Mouse (Mus musculus) C2C12 (cell line): ENCODE data around the gene Nrxn3. TPM values are rescaled to one million over a fixed set of nuclear protein-coding genes. Genes with fewer than 3 reads are reported as not detected.

ENCODE experiments used
- H3K27me3 ChIP-seq: one replicate; pipeline ENCODE4 v1.6.1; 2011; ENCODE audit not compliant: control insufficient read depth, insufficient read depth, insufficient read length
- H3K36me3 ChIP-seq: one replicate; pipeline ENCODE4 v1.6.1; 2011; ENCODE audit not compliant: control insufficient read depth, insufficient read depth
- H3K4me3 ChIP-seq: one replicate; pipeline ENCODE4 v1.5.1; 2011; ENCODE audit warnings: mild to moderate bottlenecking, control low read depth; ENCODE audit not compliant: poor library complexity, insufficient read depth, severe bottlenecking
- H3K79me2 ChIP-seq: one replicate; pipeline ENCODE4 v1.6.1; 2011; ENCODE audit not compliant: control insufficient read depth, insufficient read depth
- H3K79me3 ChIP-seq: one replicate; pipeline ENCODE4 v1.6.1; 2011; ENCODE audit warnings: low read depth, control low read depth
- H3ac ChIP-seq: one replicate; pipeline ENCODE3; 2011; ENCODE audit warnings: low read depth; ENCODE audit not compliant: control insufficient read depth, insufficient read length
- CEBPB ChIP-seq: IDR thresholded peaks from one replicate; pipeline ENCODE4 v1.6.1; 2011; ENCODE audit warnings: low read depth, mild to moderate bottlenecking, control low read depth, moderate library complexity
- CTCF ChIP-seq: IDR thresholded peaks from one replicate; pipeline ENCODE4 v1.5.1; 2011; ENCODE audit not compliant: control insufficient read depth, insufficient read depth, insufficient read length
- FOSL1 ChIP-seq: IDR thresholded peaks from one replicate; pipeline ENCODE4 v1.8.0; 2011; ENCODE audit warnings: mild to moderate bottlenecking, low read length; ENCODE audit not compliant: poor library complexity, insufficient read depth, severe bottlenecking
- MAX ChIP-seq: IDR thresholded peaks from one replicate; pipeline ENCODE4 v1.6.1; 2011; ENCODE audit warnings: mild to moderate bottlenecking, control low read depth
- MYOD1 ChIP-seq: IDR thresholded peaks from one replicate; pipeline ENCODE4 v1.6.1; 2011; ENCODE audit warnings: low read depth; ENCODE audit not compliant: control insufficient read depth, insufficient read length
- MYOG ChIP-seq: IDR thresholded peaks from one replicate; pipeline ENCODE4 v1.6.1; 2011; ENCODE audit not compliant: control insufficient read depth, insufficient read length; ENCODE audit errors: extremely low read depth
- USF1 ChIP-seq: IDR thresholded peaks from one replicate; pipeline ENCODE4 v1.6.1; 2011; ENCODE audit warnings: low read depth, mild to moderate bottlenecking, control low read depth, moderate library complexity
- polyA plus RNA-seq: library from polyadenylated mRNA; unstranded; fragments of >200 nt; fragmentation: generic; extraction: Trizol; gene quantifications from one replicate; pipeline ENCODE4 v1.2.1, GENCODE M21; 2012; ENCODE audit warnings: missing spikeins

Nrxn3 gene
- polyA plus RNA-seq, 1 experiment = 0.01 TPM

DNA sequence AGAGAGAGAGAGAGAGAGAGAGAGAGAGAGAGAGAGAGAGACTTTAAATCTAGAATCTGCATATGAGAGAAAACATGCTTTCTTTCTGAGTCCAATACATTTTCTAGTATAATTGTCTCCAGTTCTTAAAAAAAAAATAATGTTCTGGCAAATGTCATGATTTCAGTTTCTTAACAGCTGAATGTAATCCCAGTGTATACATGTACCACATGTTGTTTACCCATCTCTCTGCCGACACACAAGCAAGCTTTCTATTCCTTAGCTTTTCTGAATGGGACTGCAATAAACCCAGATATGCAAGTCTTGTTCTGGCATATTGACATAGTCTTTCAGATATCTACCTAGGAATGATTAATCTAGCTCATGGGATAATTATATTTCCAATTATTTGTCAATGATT lies 1256.5 kb downstream of the Nrxn3 start:
- Histone ChIP-seq H3K4me3 (no peak overlapping the region), H3K27me3 (no peaks in the 10 kb centered on the region), H3K79me3 (no peaks in the 10 kb centered on the region), H3K79me2 (no peaks in the 10 kb centered on the region), H3ac (no peak overlapping the region), H3K36me3 (no peaks in the 10 kb centered on the region)
- TF ChIP-seq MAX (no peak), FOSL1 (no peak), MYOD1 (no peak), MYOG (no peak), USF1 (no peak), CTCF (no peak), CEBPB (no peak)

- no peak for TF ChIP-seq CTCF
- no peak for TF ChIP-seq USF1
- TF ChIP-seq MAX = no peak
- TF ChIP-seq FOSL1 = no peak
- TF ChIP-seq MYOG = no peak
- no peak for TF ChIP-seq CEBPB
- TF ChIP-seq MYOD1 = no peak
- Histone ChIP-seq H3K79me3 (no peaks in the 10 kb centered on the region), H3K4me3 (no peak overlapping the region), H3K27me3 (no peaks in the 10 kb centered on the region), H3K79me2 (no peaks in the 10 kb centered on the region), H3ac (no peak overlapping the region), H3K36me3 (no peaks in the 10 kb centered on the region)
Observed at GRCm38 (mm10) chr12:89982445-89982844, 1259.8 kb downstream of the Nrxn3 start.

DNA sequence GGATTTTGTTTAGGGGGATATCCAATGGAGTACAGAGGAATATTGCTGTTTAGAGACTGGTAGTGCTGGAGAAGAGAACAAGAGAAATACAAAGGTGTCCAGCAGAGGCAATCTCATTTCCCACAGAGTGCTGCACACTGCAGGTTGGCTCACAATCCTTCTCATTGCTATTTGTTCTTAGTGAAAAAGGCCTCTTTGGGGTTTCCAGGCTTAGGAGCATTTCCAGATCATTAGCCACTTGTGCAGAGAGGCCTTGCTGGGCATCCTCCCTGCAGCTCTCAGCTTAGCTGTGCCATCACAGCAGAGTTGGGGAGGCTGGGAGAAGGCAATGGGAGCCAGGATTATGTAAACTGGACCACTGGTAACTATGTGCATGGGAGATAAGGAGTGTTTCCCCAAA lies 1260.7 kb downstream of the Nrxn3 start:
- Histone ChIP-seq H3K79me3 (no peaks in the 10 kb centered on the region), H3K4me3 (no peak overlapping the region), H3K79me2 (no peaks in the 10 kb centered on the region), H3K27me3 (no peaks in the 10 kb centered on the region), H3K36me3 (no peaks in the 10 kb centered on the region), H3ac (no peak overlapping the region)
- TF ChIP-seq FOSL1 (no peak), MAX (no peak), MYOD1 (no peak), CTCF (no peak), USF1 (no peak), MYOG (no peak), CEBPB (no peak)

GRCm38 (mm10) chr12:89986219-89986618 lies 1263.5 kb downstream of the Nrxn3 start:
- Histone ChIP-seq H3K27me3 (no peaks in the 10 kb centered on the region), H3K79me2 (no peaks in the 10 kb centered on the region), H3ac (no peak overlapping the region), H3K79me3 (no peaks in the 10 kb centered on the region), H3K4me3 (no peak overlapping the region), H3K36me3 (no peaks in the 10 kb centered on the region)
- no peak for TF ChIP-seq MYOD1
- TF ChIP-seq FOSL1 = no peak

- no peaks in the 10 kb centered on the region for H3K79me3 ChIP-seq
- no peaks in the 10 kb centered on the region for H3K79me2 ChIP-seq
- H3K4me3 ChIP-seq = no peak overlapping the region
- no peaks in the 10 kb centered on the region for H3K27me3 ChIP-seq
- no peak overlapping the region for H3ac ChIP-seq
- H3K36me3 ChIP-seq = no peaks in the 10 kb centered on the region
- no peak for TF ChIP-seq MYOD1
- no peak for TF ChIP-seq USF1
Observed at GRCm38 (mm10) chr12:89993273-89993672, 1270.6 kb downstream of the Nrxn3 start.

DNA sequence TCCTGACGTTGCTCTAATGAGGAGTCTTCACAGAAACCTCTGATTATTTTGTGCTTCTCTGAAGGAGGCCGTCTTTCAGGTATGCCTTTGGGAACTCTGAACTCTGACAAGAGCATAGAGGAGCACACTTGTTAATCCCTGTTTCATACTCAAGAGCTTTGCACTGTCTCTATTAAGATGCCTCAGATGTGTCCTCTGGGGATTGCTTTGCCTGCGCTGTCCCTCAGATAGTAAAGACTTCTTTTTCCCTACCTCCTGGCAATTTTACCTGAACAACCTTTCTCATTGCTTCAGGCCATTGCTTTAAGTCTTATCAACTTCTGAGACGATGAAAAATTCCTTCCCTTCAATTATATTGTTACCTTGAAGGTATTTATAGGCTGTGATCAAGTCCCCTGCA lies 1272.7 kb downstream of the Nrxn3 start:
- H3K79me3 ChIP-seq = no peaks in the 10 kb centered on the region
- no peak for TF ChIP-seq CTCF
- TF ChIP-seq MYOG = no peak
- no peak for TF ChIP-seq FOSL1
- no peak for TF ChIP-seq CEBPB
- TF ChIP-seq USF1 = no peak
- no peak for TF ChIP-seq MYOD1
- TF ChIP-seq MAX = no peak
- H3K4me3 ChIP-seq = no peak overlapping the region
- no peaks in the 10 kb centered on the region for H3K36me3 ChIP-seq
- H3K27me3 ChIP-seq = no peaks in the 10 kb centered on the region
- no peak overlapping the region for H3ac ChIP-seq
- no peaks in the 10 kb centered on the region for H3K79me2 ChIP-seq
